Mouse (Mus musculus) erythroid progenitor cell, adult 5-6 weeks (primary cell): Measurements from ENCODE around the gene Nlrp4c. TPM values are rescaled to one million over a fixed set of nuclear protein-coding genes. Genes with fewer than 3 reads are reported as not detected.

Source experiments
- total RNA-seq, 2 experiments: library from RNA; stranded (forward) in 1 of 2; stranded (reverse) in 1 of 2; fragments of 150-400 nt in 1 of 2; fragments of 186-747, 209-891 nt in 1 of 2; gene quantifications; 2 replicates each; pipeline versions ENCODE4 v1.2.3 to v1.2.4; 2015 to 2017; ENCODE audit warnings: low replicate concordance in 2 of 2

The Nlrp4c gene
- total RNA-seq, 2 experiments from 2014 or later = not detected

Other genes starting within 250 kb of the Nlrp4c start
- not detected in 2 replicates for gene Vmn1r63, start 239.7 kb upstream of the Nlrp4c start, total RNA-seq (2015; ENCODE audit: low replicate concordance)
- not detected in 2 replicates for gene Vmn1r63, start 239.7 kb upstream of the Nlrp4c start, total RNA-seq (2017; ENCODE audit: low replicate concordance)
- not detected in 2 replicates for gene Vmn1r64, start 160.6 kb upstream of the Nlrp4c start, total RNA-seq (2015; ENCODE audit: low replicate concordance)
- not detected in 2 replicates for gene Vmn1r64, start 160.6 kb upstream of the Nlrp4c start, total RNA-seq (2017; ENCODE audit: low replicate concordance)
- not detected in 2 replicates for gene Vmn1r65, start 34.2 kb upstream of the Nlrp4c start, total RNA-seq (2015; ENCODE audit: low replicate concordance)
- not detected in 2 replicates for gene Vmn1r65, start 34.2 kb upstream of the Nlrp4c start, total RNA-seq (2017; ENCODE audit: low replicate concordance)
- gene Zfp787, start 110.8 kb downstream of the Nlrp4c start, total RNA-seq (2015; ENCODE audit: low replicate concordance) = 16.8 and 18.4 TPM in 2 replicates
- gene Zfp787, start 110.8 kb downstream of the Nlrp4c start, total RNA-seq (2017; ENCODE audit: low replicate concordance) = 4.1 and 7.6 TPM in 2 replicates
- gene Zfp444, start 127.1 kb downstream of the Nlrp4c start, total RNA-seq (2015; ENCODE audit: low replicate concordance) = 0.42 TPM in 1 of 2 replicates, not detected in the other
- 4.2 and 11.6 TPM in 2 replicates for gene Zfp444, start 127.1 kb downstream of the Nlrp4c start, total RNA-seq (2017; ENCODE audit: low replicate concordance)
- gene Galp, start 151.9 kb downstream of the Nlrp4c start, total RNA-seq (2015; ENCODE audit: low replicate concordance) = not detected in 2 replicates
- gene Galp, start 151.9 kb downstream of the Nlrp4c start, total RNA-seq (2017; ENCODE audit: low replicate concordance) = not detected in 2 replicates
- gene Zscan5b, start 177.1 kb downstream of the Nlrp4c start, total RNA-seq (2015; ENCODE audit: low replicate concordance) = not detected in 2 replicates
- not detected in 2 replicates for gene Zscan5b, start 177.1 kb downstream of the Nlrp4c start, total RNA-seq (2017; ENCODE audit: low replicate concordance)
- not detected in 2 replicates for gene Epp13, start 207.5 kb downstream of the Nlrp4c start, total RNA-seq (2015; ENCODE audit: low replicate concordance)
- not detected in 2 replicates for gene Epp13, start 207.5 kb downstream of the Nlrp4c start, total RNA-seq (2017; ENCODE audit: low replicate concordance)
- gene Zfp667, start 241.4 kb downstream of the Nlrp4c start, total RNA-seq (2015; ENCODE audit: low replicate concordance) = not detected in 2 replicates
- not detected in 2 replicates for gene Zfp667, start 241.4 kb downstream of the Nlrp4c start, total RNA-seq (2017; ENCODE audit: low replicate concordance)